Mouse (Mus musculus) hindbrain, embryonic 15.5 days (tissue): ENCODE results near the gene Rps28. TPM values are rescaled to one million over a fixed set of nuclear protein-coding genes. Genes with fewer than 3 reads are reported as not detected.
A peak's percentile ranks its signal among the peaks of the same experiment; 100 is the strongest.
"Not testable (repeated sequence)": the region's sequence is repeated elsewhere in the genome, so short reads cannot be mapped to it uniquely, and the experiment has no call there.

Source experiments
- ATAC-seq: fragments of 200-750 bp; cut with Nextera tagmentation; 2 replicates; pipeline ENCODE4 v1.8.0; 2017; ENCODE audit warnings: low read depth, moderate number of reproducible peaks, moderate TSS enrichment; ENCODE audit not compliant: low FRiP score
- H3K27ac ChIP-seq: fragments of 300-500 bp; sonication (generic); replicated peaks from 2 replicates; pipeline ENCODE4 v1.5.1; 2015; ENCODE audit warnings: mild to moderate bottlenecking, inconsistent platforms
- H3K27me3 ChIP-seq: fragments of 300-500 bp; sonication (generic); 2 replicates; pipeline ENCODE4 v1.6.1; 2015; ENCODE audit warnings: control low read depth, inconsistent platforms
- H3K36me3 ChIP-seq: fragments of 300-500 bp; sonication (generic); 2 replicates; pipeline ENCODE4 v1.6.1; 2015; ENCODE audit warnings: control low read depth, inconsistent platforms
- H3K4me1 ChIP-seq: fragments of 300-500 bp; sonication (generic); replicated peaks from 2 replicates; pipeline ENCODE4 v1.6.1; 2015; ENCODE audit warnings: control low read depth, inconsistent platforms
- H3K4me2 ChIP-seq: fragments of 300-500 bp; sonication (generic); 2 replicates; pipeline ENCODE4 v1.6.1; 2015; ENCODE audit warnings: moderate library complexity, mild to moderate bottlenecking, inconsistent platforms
- H3K4me3 ChIP-seq: fragments of 300-500 bp; sonication (generic); 2 replicates; pipeline ENCODE4 v1.5.1; 2015; ENCODE audit warnings: mild to moderate bottlenecking, inconsistent platforms
- H3K9ac ChIP-seq: fragments of 300-500 bp; sonication (generic); 2 replicates; pipeline ENCODE4 v1.6.1; 2015; ENCODE audit warnings: inconsistent platforms
- H3K9me3 ChIP-seq: fragments of 300-500 bp; sonication (generic); 2 replicates; pipeline ENCODE4 v1.6.1; 2016; ENCODE audit warnings: control low read depth, inconsistent platforms
- WGBS: fragments of 180-500 bp; shearing (Covaris S2); methylation state at CpG from one replicate; pipeline ENCODE4 v1.1.7; 2015; 5-methylcytosine and 5-hydroxymethylcytosine counted together
- polyA plus RNA-seq: library from polyadenylated mRNA; unstranded; fragments of >200 nt; fragmentation: Nextera tagmentation; extraction: Ambion mirVana; gene quantifications from 2 replicates; pipeline ENCODE4 v1.2.1, GENCODE M21; 2015

Rps28 gene
- 474 and 594 TPM in 2 replicates for polyA plus RNA-seq

- peak within 1 kb of the TSS; percentile 90 for H3K27ac ChIP-seq
- H3K4me3 ChIP-seq: peak within 1 kb of the TSS; percentile 83
- peaks cover 40% of the 10 kb centered on the region for H3K4me1 ChIP-seq
- H3K9ac ChIP-seq: peak within 1 kb of the TSS; percentile 84
- WGBS: under 1% methylated on average over 51 of the region's 51 CpGs
- H3K36me3 ChIP-seq: peaks cover 34% of the 10 kb centered on the region
- H3K4me2 ChIP-seq: peak within 1 kb of the TSS; percentile 85
- no peaks in the 10 kb centered on the region for H3K9me3 ChIP-seq
- H3K27me3 ChIP-seq: no peaks in the 10 kb centered on the region
- peak; percentile 93 for ATAC-seq
Observed at GRCm38 (mm10) chr17:33824084-33824996, at the start of gene Rps28, which contains the start of gene Ndufa7. Gene Rps28 (minus strand): TSS chr17:33824562. Gene Ndufa7 (plus strand): TSS chr17:33824572.

DNA sequence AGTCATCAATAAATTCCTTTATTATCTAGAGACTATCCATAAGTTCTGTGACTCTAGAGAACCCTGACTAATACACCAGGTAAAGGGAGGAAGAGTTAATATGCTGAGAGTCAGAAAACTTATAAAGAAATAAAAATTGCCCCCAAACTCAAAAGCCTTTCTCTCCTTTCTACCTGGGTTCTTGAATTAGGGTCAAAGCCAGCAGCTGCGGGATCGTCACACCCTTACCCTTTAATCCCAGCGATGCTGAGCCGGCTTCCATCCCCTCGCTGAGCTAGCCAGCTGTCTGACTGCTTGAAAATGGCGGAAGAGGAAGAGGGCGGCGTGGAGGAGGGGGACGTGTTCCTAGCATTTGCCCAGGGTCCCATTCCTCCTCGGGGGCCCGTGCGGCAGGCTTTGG, 49.2 kb upstream of the Rps28 start, which contains the start of gene Gm7029:
TSS of gene Gm7029 (plus strand) at position 301 of the 400 bp plus-strand sequence.
- not testable (repeated sequence) for ATAC-seq, H3K4me2 ChIP-seq, H3K27ac ChIP-seq, H3K27me3 ChIP-seq, H3K4me1 ChIP-seq, H3K9ac ChIP-seq, H3K36me3 ChIP-seq, H3K9me3 ChIP-seq, H3K4me3 ChIP-seq
- WGBS: 87% methylated on average over 3 of the region's 12 CpGs

DNA sequence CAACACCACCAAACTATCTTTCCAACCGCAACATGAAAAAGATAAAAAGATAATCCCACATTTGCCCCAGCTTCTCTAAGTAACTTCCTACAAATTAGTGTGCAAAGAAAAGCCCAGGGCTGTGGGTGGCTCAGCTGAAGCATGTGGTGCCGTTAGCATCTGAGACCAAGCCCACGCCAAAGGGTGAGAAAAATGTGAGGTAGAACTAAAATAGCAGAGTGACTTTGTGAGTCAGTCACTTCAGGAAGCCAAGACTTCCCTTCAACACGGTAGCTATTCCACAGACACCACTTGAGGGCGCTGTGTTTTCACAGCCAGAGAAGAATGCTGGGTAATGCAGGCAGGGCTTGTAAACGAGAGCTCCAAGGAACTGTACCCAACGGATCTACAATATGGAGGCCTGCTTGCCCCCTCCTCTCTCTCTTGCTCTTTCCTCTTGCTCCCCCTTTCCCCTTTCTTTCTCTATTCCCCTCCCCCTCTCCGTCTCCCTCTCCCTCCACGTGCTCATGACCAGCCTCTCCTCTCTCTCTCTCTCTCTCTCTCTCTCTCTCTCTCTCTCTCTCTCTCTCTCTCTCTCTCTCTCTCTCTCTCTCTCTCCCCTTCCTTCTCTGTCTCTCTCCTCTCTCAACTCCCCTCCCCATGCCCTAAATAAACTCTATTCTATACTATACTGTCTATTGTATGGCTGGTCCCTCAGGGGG, 41.1 kb upstream of the Rps28 start:
- Histone ChIP-seq H3K4me1 (no peaks in the 10 kb centered on the region), H3K9me3 (no peaks in the 10 kb centered on the region), H3K36me3 (no peaks in the 10 kb centered on the region), H3K4me2 (no peak overlapping the region), H3K9ac (no peak overlapping the region), H3K27ac (no peak overlapping the region), H3K4me3 (no peak overlapping the region), H3K27me3 (no peaks in the 10 kb centered on the region)
- WGBS: 35% methylated on average over 9 of the region's 9 CpGs
- ATAC-seq: no peak

- Histone ChIP-seq H3K27ac (no peak overlapping the region), H3K4me3 (no peak overlapping the region), H3K9me3 (0 out of 2 replicates have a peak, but pooled peaks cover 4% of the 10 kb centered on the region), H3K4me1 (no peaks in the 10 kb centered on the region), H3K4me2 (no peak overlapping the region), H3K36me3 (no peaks in the 10 kb centered on the region), H3K9ac (no peak overlapping the region), H3K27me3 (no peaks in the 10 kb centered on the region)
- no peak for ATAC-seq
- 56% methylated on average over 4 of the region's 4 CpGs for WGBS
Observed at GRCm38 (mm10) chr17:33857816-33858215, 33.5 kb upstream of the Rps28 start.

DNA sequence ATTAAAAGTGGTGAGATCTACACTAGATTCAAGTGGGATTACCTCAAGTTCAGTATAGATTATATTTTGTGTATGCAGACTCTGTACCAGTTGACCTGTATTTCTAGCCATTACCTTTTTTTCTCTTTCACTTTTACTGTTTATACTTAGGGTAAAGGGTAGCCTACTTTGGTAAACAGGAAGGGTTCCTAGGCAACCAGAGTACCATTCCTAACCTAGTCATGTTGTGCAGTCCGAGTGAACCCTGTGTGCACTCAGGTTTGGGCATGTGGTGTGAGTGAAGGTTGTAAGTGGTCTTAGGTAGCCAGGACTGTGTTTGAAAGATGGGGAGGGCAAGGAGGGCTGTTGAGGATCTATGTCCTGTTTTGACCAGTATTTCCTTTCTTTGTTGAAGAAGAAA, 27.0 kb upstream of the Rps28 start:
- no peak overlapping the region for H3K27ac ChIP-seq
- no peaks in the 10 kb centered on the region for H3K4me1 ChIP-seq
- H3K27me3 ChIP-seq: no peaks in the 10 kb centered on the region
- H3K9ac ChIP-seq: no peak overlapping the region
- WGBS: 75% methylated on average over 1 of the region's 1 CpGs
- no peak overlapping the region for H3K4me3 ChIP-seq
- ATAC-seq: no peak
- H3K9me3 ChIP-seq: no peaks in the 10 kb centered on the region
- no peak overlapping the region for H3K4me2 ChIP-seq
- peaks cover 25% of the 10 kb centered on the region for H3K36me3 ChIP-seq

GRCm38 (mm10) chr17:33848139-33848538, 23.8 kb upstream of the Rps28 start:
- Histone ChIP-seq H3K27ac (no peak overlapping the region), H3K4me3 (no peak overlapping the region), H3K4me2 (no peak overlapping the region), H3K4me1 (peaks cover 18% of the 10 kb centered on the region), H3K36me3 (peaks cover 25% of the 10 kb centered on the region), H3K9me3 (no peaks in the 10 kb centered on the region), H3K27me3 (no peaks in the 10 kb centered on the region), H3K9ac (no peak overlapping the region)
- 95% methylated on average over 8 of the region's 8 CpGs for WGBS
- ATAC-seq: no peak

- WGBS: 82% methylated on average over 1 of the region's 1 CpGs
- Histone ChIP-seq H3K4me2 (peak overlapping the region; percentile 81), H3K4me1 (peaks cover 18% of the 10 kb centered on the region), H3K36me3 (peaks cover 18% of the 10 kb centered on the region), H3K9ac (peak overlapping the region; percentile 80; the same call in 1 of the 2 replicates), H3K27me3 (no peaks in the 10 kb centered on the region), H3K4me3 (peak overlapping the region; percentile 94), H3K9me3 (no peaks in the 10 kb centered on the region), H3K27ac (no peak overlapping the region)
- no peak for ATAC-seq
Observed at GRCm38 (mm10) chr17:33844196-33844595, 19.8 kb upstream of the Rps28 start.

GRCm38 (mm10) chr17:33842966-33843795, 18.8 kb upstream of the Rps28 start, which contains the start of gene Cd320:
Gene Cd320 (plus strand): TSS chr17:33843091.
- peaks cover 18% of the 10 kb centered on the region for H3K4me1 ChIP-seq
- peak within 1 kb of the TSS; percentile 94 for H3K4me3 ChIP-seq
- under 1% methylated on average over 45 of the region's 45 CpGs for WGBS
- H3K27me3 ChIP-seq: no peaks in the 10 kb centered on the region
- peaks cover 17% of the 10 kb centered on the region for H3K36me3 ChIP-seq
- peak within 1 kb of the TSS; percentile 80 for H3K9ac ChIP-seq
- H3K9me3 ChIP-seq: no peaks in the 10 kb centered on the region
- H3K27ac ChIP-seq: peak within 1 kb of the TSS; percentile 86
- peak within 1 kb of the TSS; percentile 81 for H3K4me2 ChIP-seq
- ATAC-seq: peak; percentile 97

GRCm38 (mm10) chr17:33829561-33829960, 5.2 kb upstream of the Rps28 start:
- no peak for ATAC-seq
- Histone ChIP-seq H3K27me3 (no peaks in the 10 kb centered on the region), H3K4me3 (no peak overlapping the region), H3K36me3 (peaks cover 42% of the 10 kb centered on the region), H3K9ac (no peak overlapping the region), H3K27ac (no peak overlapping the region), H3K9me3 (no peaks in the 10 kb centered on the region), H3K4me2 (no peak overlapping the region), H3K4me1 (peaks cover 11% of the 10 kb centered on the region)
- 92% methylated on average over 10 of the region's 10 CpGs for WGBS

DNA sequence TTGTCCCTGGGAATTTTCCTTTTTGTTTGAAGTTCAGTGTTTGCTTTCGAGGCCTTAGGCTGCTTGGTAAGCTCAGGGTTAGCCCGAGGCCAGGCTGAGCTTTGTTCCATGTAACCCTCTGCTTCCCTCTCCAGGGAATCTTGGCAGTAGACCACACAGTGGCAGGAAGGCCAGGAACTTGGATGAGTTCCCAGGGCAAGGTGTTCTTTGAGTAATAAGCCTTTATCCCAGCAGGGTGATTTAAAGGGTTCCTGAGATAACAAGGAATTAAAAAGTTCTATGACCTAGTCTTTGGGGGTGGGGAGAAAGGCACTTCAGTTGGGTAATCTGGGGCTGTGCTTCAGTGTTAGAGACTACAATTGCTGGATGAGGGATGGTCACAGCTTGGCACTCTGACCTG, 4.5 kb upstream of the Rps28 start:
- H3K4me2 ChIP-seq: no peak overlapping the region
- ATAC-seq: no peak
- H3K9ac ChIP-seq: no peak overlapping the region
- H3K4me1 ChIP-seq: peaks cover 11% of the 10 kb centered on the region
- WGBS: 53% methylated on average over 2 of the region's 2 CpGs
- H3K4me3 ChIP-seq: no peak overlapping the region
- no peak overlapping the region for H3K27ac ChIP-seq
- H3K9me3 ChIP-seq: no peaks in the 10 kb centered on the region
- H3K36me3 ChIP-seq: peaks cover 35% of the 10 kb centered on the region
- H3K27me3 ChIP-seq: no peaks in the 10 kb centered on the region

GRCm38 (mm10) chr17:33826850-33827249, 2.5 kb upstream of the Rps28 start:
- Histone ChIP-seq H3K4me3 (no peak overlapping the region), H3K9ac (no peak overlapping the region), H3K4me2 (no peak overlapping the region), H3K27me3 (no peaks in the 10 kb centered on the region), H3K27ac (no peak overlapping the region), H3K9me3 (no peaks in the 10 kb centered on the region), H3K4me1 (peaks cover 30% of the 10 kb centered on the region), H3K36me3 (peaks cover 28% of the 10 kb centered on the region)
- ATAC-seq: no peak
- 0% methylated on average over 3 of the region's 3 CpGs for WGBS
